Mouse (Mus musculus): ENCODE results near the gene Nav1.

Gene Nav1

GRCm38 (mm10) chr1:135607019-135607418 lies at the start of gene Nav1:
Gene Nav1, minus strand, starts transcription at chr1:135607295.
- no peak for DNase-seq (ENCODE audit: low spot score in 2 of 2)

- no peak for DNase-seq (ENCODE audit: low spot score in 2 of 2)
Observed at GRCm38 (mm10) chr1:135653909-135654308, 46.8 kb upstream of the Nav1 start.

- no peak for DNase-seq (ENCODE audit: low spot score in 2 of 2)
Observed at GRCm38 (mm10) chr1:135645459-135646195, 38.5 kb upstream of the Nav1 start.

- DNase-seq (ENCODE audit: low spot score in 2 of 2) = peak in 1 of 2 experiments; percentile 52
Observed at GRCm38 (mm10) chr1:135644110-135644509, 37.0 kb upstream of the Nav1 start.

GRCm38 (mm10) chr1:135643691-135644090 lies 36.6 kb upstream of the Nav1 start:
- DNase-seq (ENCODE audit: low spot score in 2 of 2) = no peak

GRCm38 (mm10) chr1:135639853-135640252 lies 32.8 kb upstream of the Nav1 start:
- DNase-seq (ENCODE audit: low spot score in 2 of 2) = no peak

- DNase-seq (ENCODE audit: low spot score in 2 of 2) = no peak
Observed at GRCm38 (mm10) chr1:135639093-135639492, 32.0 kb upstream of the Nav1 start.

GRCm38 (mm10) chr1:135637574-135638008 lies 30.5 kb upstream of the Nav1 start:
- no peak for DNase-seq (ENCODE audit: low spot score in 2 of 2)

GRCm38 (mm10) chr1:135636111-135636511 lies 29.0 kb upstream of the Nav1 start:
- DNase-seq (ENCODE audit: low spot score in 2 of 2) = no peak

- DNase-seq (ENCODE audit: low spot score in 2 of 2) = no peak
Observed at GRCm38 (mm10) chr1:135635323-135636064, 28.4 kb upstream of the Nav1 start.

GRCm38 (mm10) chr1:135634791-135635190 lies 27.7 kb upstream of the Nav1 start:
- DNase-seq (ENCODE audit: low spot score in 2 of 2) = no peak

GRCm38 (mm10) chr1:135633884-135634283 lies 26.8 kb upstream of the Nav1 start:
- DNase-seq (ENCODE audit: low spot score in 2 of 2) = no peak

- DNase-seq (ENCODE audit: low spot score in 2 of 2) = no peak
Observed at GRCm38 (mm10) chr1:135633478-135633877, 26.4 kb upstream of the Nav1 start.

GRCm38 (mm10) chr1:135632199-135632598 lies 25.1 kb upstream of the Nav1 start:
- no peak for DNase-seq (ENCODE audit: low spot score in 2 of 2)

- peak; percentile 69 to 76 for DNase-seq (ENCODE audit: low spot score in 2 of 2)
Observed at GRCm38 (mm10) chr1:135631515-135631914, 24.4 kb upstream of the Nav1 start.

GRCm38 (mm10) chr1:135629846-135630245 lies 22.8 kb upstream of the Nav1 start:
- DNase-seq (ENCODE audit: low spot score in 2 of 2) = no peak

- no peak for DNase-seq (ENCODE audit: low spot score in 2 of 2)
Observed at GRCm38 (mm10) chr1:135626218-135626617, 19.1 kb upstream of the Nav1 start.

GRCm38 (mm10) chr1:135625741-135626140 lies 18.6 kb upstream of the Nav1 start:
- DNase-seq (ENCODE audit: low spot score in 2 of 2) = no peak

GRCm38 (mm10) chr1:135624646-135625045 lies 17.6 kb upstream of the Nav1 start:
- no peak for DNase-seq (ENCODE audit: low spot score in 2 of 2)

GRCm38 (mm10) chr1:135623136-135623535 lies 16.0 kb upstream of the Nav1 start:
- no peak for DNase-seq (ENCODE audit: low spot score in 2 of 2)

- DNase-seq (ENCODE audit: low spot score in 2 of 2) = no peak
Observed at GRCm38 (mm10) chr1:135621307-135621706, 14.2 kb upstream of the Nav1 start.

GRCm38 (mm10) chr1:135619932-135620391 lies 12.9 kb upstream of the Nav1 start:
- DNase-seq (ENCODE audit: low spot score in 2 of 2) = no peak

GRCm38 (mm10) chr1:135619130-135619529 lies 12.0 kb upstream of the Nav1 start:
- no peak for DNase-seq (ENCODE audit: low spot score in 2 of 2)

Measured in urinary bladder, postnatal 4 days (tissue).